Mouse (Mus musculus) CH12F3 (cell line): ENCODE data around the gene Mrnip.

ENCODE experiments used
- in situ Hi-C: fragments of 300-500 bp; cut with MboI; formaldehyde crosslinking; loops from 2 replicates; pipeline ENCODE4 v1.14.3; 2020; ENCODE audit warnings: low sequenced_read_pairs

The Mrnip gene

GRCm38 (mm10) chr11:50158346-50158745 is 15.9 kb upstream of the Mrnip start:
- in situ Hi-C loops = no loop called here

- in situ Hi-C loops = no loop called here
These were observed 14.9 kb upstream of the Mrnip start for GRCm38 (mm10) chr11:50159347-50159746.

GRCm38 (mm10) chr11:50161578-50162304 is 12.5 kb upstream of the Mrnip start:
- in situ Hi-C loops = no loop called here

DNA sequence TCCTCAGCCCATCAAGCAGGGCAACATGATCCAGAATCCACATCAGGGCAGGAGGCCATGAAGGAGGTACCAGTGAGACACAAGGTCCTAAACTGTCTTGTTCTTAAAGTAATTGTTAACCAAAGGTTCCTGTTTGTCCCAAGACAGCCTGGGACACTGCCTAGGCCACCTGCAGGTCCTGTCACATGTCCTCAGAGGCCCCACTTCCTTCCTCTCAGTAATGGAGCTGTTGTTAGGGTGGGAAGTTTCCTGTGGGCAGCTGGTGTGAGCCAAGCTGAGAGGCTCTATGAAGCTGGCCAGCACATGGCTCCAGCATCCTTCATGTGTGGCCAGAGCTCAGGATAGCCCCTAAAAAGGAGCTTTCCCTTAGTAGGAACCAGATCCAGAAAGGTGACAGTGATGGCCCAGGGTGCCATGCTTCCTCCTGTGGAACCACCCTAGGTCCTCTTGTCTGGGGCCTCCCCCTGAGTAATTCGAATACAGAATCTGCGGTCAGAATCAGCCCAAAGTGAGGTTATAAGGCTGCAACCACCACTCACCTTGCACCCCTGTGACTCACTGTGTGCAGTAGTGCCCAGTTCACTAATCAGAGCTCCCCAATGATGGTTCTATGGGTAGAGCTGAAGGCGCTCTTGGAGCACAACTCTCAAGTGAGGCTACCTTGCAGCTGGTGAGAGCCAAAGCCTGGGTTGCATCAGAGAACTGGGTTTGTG is 11.8 kb upstream of the Mrnip start:
- in situ Hi-C loops = no loop called here

DNA sequence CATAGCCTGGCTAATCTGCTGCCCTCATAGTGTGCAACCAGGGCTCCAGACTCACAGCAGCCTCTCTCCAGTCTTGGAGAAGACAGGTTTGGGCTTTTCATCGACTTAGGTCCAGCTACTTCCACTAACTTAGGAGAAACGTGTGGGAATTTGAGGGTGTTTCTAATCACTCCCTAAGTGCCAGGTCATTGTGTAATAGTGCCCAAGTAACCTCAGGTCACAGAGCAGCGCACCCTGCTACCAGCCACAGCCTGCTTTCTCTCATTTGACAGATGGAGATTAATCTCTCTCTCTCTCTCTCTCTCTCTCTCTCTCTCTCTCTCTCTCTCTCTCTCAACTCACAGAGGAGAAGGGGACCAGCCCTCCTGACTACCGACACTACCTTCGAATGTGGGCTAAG is 5.9 kb upstream of the Mrnip start:
- in situ Hi-C loops = no loop called here

- in situ Hi-C loops = no loop called here
These were observed 515 bp downstream of the Mrnip start for GRCm38 (mm10) chr11:50174730-50175187.

DNA sequence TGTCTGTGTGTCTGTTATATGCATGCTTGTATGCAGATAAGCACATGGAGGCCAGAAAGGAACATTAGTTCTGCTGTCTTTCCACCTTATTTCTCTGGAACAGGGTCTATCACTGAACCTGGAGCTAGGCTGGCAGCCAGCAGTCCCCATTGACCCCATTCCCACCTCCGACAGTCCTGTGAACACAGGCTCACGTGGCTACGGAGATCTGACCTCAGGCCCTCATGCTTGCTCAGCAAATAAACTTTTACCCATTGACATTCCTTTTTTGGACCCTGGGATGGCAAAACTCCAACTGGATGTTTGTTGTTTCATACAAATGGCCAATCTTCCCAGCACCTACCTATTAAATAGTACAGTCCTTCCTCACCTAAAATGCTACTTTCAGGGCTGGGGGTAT is 2.1 kb downstream of the Mrnip start:
- in situ Hi-C loops = no loop called here

- in situ Hi-C loops = no loop called here
These were observed 2.9 kb downstream of the Mrnip start for GRCm38 (mm10) chr11:50177111-50177510.

GRCm38 (mm10) chr11:50178532-50179488 is 4.6 kb downstream of the Mrnip start:
- in situ Hi-C loops = no loop called here

GRCm38 (mm10) chr11:50180478-50181231 is 6.4 kb downstream of the Mrnip start:
- in situ Hi-C loops = no loop called here

DNA sequence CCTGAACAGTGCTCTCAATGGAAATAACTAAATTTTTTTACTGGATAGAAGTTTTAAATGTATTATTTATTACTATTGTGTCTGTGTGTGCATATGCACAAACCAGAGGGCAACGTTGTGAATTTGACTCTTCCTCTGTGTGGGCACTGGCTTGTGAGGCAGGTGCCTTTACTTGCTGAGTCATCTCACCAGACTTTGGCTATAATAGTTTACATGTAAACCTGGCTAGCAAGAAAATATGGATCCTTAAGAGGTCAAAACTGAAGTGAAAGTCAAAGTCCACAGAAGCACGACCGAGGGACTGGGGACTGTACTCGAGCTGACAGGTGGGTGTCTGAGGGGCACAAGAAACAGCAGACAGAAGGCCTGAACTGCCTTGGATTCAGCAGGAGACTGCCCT is 8.5 kb downstream of the Mrnip start:
- in situ Hi-C loops = no loop called here

- in situ Hi-C loops = no loop called here
These were observed 10.5 kb downstream of the Mrnip start for GRCm38 (mm10) chr11:50184788-50185187.

GRCm38 (mm10) chr11:50188682-50189081 is 14.4 kb downstream of the Mrnip start:
- in situ Hi-C loops = no loop called here

DNA sequence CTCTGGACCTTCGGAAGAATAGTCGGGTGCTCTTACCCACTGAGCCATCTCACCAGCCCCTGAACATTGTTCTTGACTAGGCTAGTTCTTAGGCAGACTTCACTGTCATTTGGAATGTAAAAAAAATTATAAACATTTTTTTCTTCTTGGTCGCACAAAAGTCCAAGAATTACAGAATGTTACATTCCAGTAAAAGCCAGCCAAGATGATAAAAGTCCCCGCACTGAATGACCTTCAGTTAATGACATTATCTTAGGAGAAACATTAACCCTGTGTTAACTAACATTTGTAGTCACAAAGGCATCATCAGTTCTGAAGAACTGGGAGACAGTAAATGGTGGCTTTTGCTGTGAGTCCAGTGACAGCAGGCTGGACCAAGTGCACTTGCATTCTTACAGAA is 16.1 kb downstream of the Mrnip start:
- in situ Hi-C loops = no loop called here

GRCm38 (mm10) chr11:50192278-50192677 is 18.0 kb downstream of the Mrnip start:
- in situ Hi-C loops = no loop called here

GRCm38 (mm10) chr11:50194070-50194469 is 19.8 kb downstream of the Mrnip start:
- in situ Hi-C loops = no loop called here

- in situ Hi-C loops = no loop called here
These were observed 20.5 kb downstream of the Mrnip start for GRCm38 (mm10) chr11:50194793-50195192.

GRCm38 (mm10) chr11:50197500-50197899 is 23.3 kb downstream of the Mrnip start:
- in situ Hi-C loops = no loop called here

- in situ Hi-C loops = no loop called here
These were observed 24.1 kb downstream of the Mrnip start for GRCm38 (mm10) chr11:50198219-50198846.

GRCm38 (mm10) chr11:50198916-50199315 is 24.7 kb downstream of the Mrnip start:
- in situ Hi-C loops = no loop called here
